18 mouse cellular contexts compared by ENCODE assay signal in genomic region chr14:124566445-124566844, GRCm38 (mm10).
A peak's percentile ranks its signal among the peaks of the same experiment; 100 is the strongest.
DNase-seq lines count a peak whose midpoint lies in the region; ATAC-seq and TF ChIP-seq lines count a peak whose summit lies in the region.
"Had no signal": no experiment of that assay in that cellular context is flagged by ENCODE, and none has a peak within 500 bp of the region (broad histone marks: within the 10 kb centered on the region; RNA-seq: fewer than 3 reads in every experiment).

No protein-coding gene starts in this region.

- DNase-seq in cerebellum, postnatal 4 days (ENCODE audit: low spot score in 2 of 2): no peak
- DNase-seq in liver, adult 2 months (ENCODE audit: extremely low read depth, low read depth, low spot score): peak; percentile 41
- DNase-seq in liver: no peak
- DNase-seq in cerebellum, adult 9-11 months: peak; percentile 92
- peak; percentile 9 for DNase-seq in heart, postnatal 4 days
- no peak for DNase-seq in right cerebral cortex, postnatal 4 days
- DNase-seq in left cerebral cortex, postnatal 4 days: no peak
- DNase-seq: layer of hippocampus, postnatal 36 days; lung, postnatal 10 days had no signal

- 31% methylated on average over 1 of the region's 1 CpGs for WGBS in liver, adult 2 months

- peak; percentile 74 for ATAC-seq in cerebellum, adult (ENCODE audit: insufficient number of reproducible peaks, low FRiP score, low TSS enrichment)
- ATAC-seq: CD4-positive, CD25-positive, alpha-beta regulatory T cell, adult 4 months; forebrain, embryonic 16.5 days; midbrain, embryonic 16.5 days had no signal

- no peaks in the 10 kb centered on the region for H3K27me3 ChIP-seq in liver, adult 2 months (ENCODE audit: control insufficient read depth, insufficient read depth, low read length)
- H3K27me3 ChIP-seq: embryonic facial prominence, embryonic 12.5 days; kidney, embryonic 15.5 days; megakaryocyte, embryonic 14.5 days had no signal

- TF ChIP-seq CTCF in liver, adult 2 months (IDR thresholded peaks at IDR 0.05; ENCODE audit: low read depth, low read length): no peak

- H3K4me1 ChIP-seq in liver, adult 2 months (ENCODE audit: control insufficient read depth, insufficient read depth, low read length): no peaks in the 10 kb centered on the region
- H3K4me1 ChIP-seq: embryonic facial prominence, embryonic 12.5 days; kidney, embryonic 15.5 days; megakaryocyte, embryonic 14.5 days had no signal

- intact Hi-C loops in left cerebral cortex, postnatal 4 days (cut with DNase I): no loop called here

- H3K9ac ChIP-seq in liver, adult 2 months (ENCODE audit: low read depth, low read length): no peak overlapping the region
- H3K9ac ChIP-seq: embryonic facial prominence, embryonic 12.5 days; kidney, embryonic 15.5 days; liver, embryonic 14.5 days had no signal

- H3K4me3 ChIP-seq in liver, adult 2 months (ENCODE audit: insufficient read depth, low read depth, low read length): no peak overlapping the region
- H3K4me3 ChIP-seq: embryonic facial prominence, embryonic 12.5 days; kidney, embryonic 15.5 days; megakaryocyte, embryonic 14.5 days had no signal

- no peaks in the 10 kb centered on the region for H3K79me2 ChIP-seq in liver, adult 2 months (ENCODE audit: control insufficient read depth, insufficient read depth, low read length)

- TF ChIP-seq POLR2A in liver, adult 2 months (IDR thresholded peaks at IDR 0.05; ENCODE audit: extremely low read depth, insufficient read depth, low read length): no peak

- no peaks in the 10 kb centered on the region for H3K36me3 ChIP-seq in liver, adult 2 months (ENCODE audit: control insufficient read depth, insufficient read depth, low read length)
- H3K36me3 ChIP-seq: embryonic facial prominence, embryonic 12.5 days; G1E; kidney, embryonic 15.5 days had no signal

- H3K27ac ChIP-seq in liver, adult 2 months (replicated peaks; ENCODE audit: insufficient read depth, low read depth, low read length): no peak overlapping the region
- H3K27ac ChIP-seq: embryonic facial prominence, embryonic 12.5 days; kidney, embryonic 15.5 days; liver, embryonic 14.5 days had no signal

Comparison
In these comparisons a context has a peak if more than half of its experiments do, and no peak if none do; other contexts are left out.
1. DNase-seq: peak in liver, adult 2 months (single experiment), cerebellum, adult 9-11 months (single experiment) and heart, postnatal 4 days (single experiment); none in cerebellum, postnatal 4 days (0 of 2), liver (single experiment), right cerebral cortex, postnatal 4 days (single experiment) and left cerebral cortex, postnatal 4 days (single experiment).